Mouse (Mus musculus) midbrain, embryonic 15.5 days (tissue): ENCODE data around the gene Syt9. TPM values are rescaled to one million over a fixed set of nuclear protein-coding genes. Genes with fewer than 3 reads are reported as not detected.

Experiments
- ATAC-seq: fragments of 200-750 bp; cut with Nextera tagmentation; replicated peaks from 2 replicates; pipeline ENCODE4 v1.8.0; 2017; ENCODE audit warnings: moderate TSS enrichment
- H3K27ac ChIP-seq: fragments of 300-500 bp; sonication (generic); 2 replicates; pipeline ENCODE4 v1.5.1; 2015; ENCODE audit warnings: mild to moderate bottlenecking, inconsistent platforms
- H3K27me3 ChIP-seq: fragments of 300-500 bp; sonication (generic); replicated peaks from 2 replicates; pipeline ENCODE4 v1.6.1; 2015; ENCODE audit warnings: inconsistent platforms
- H3K36me3 ChIP-seq: fragments of 300-500 bp; sonication (generic); replicated peaks from 2 replicates; pipeline ENCODE4 v1.6.1; 2015; ENCODE audit warnings: inconsistent platforms
- H3K4me1 ChIP-seq: fragments of 300-500 bp; sonication (generic); 2 replicates; pipeline ENCODE4 v1.6.1; 2015; ENCODE audit warnings: inconsistent platforms
- H3K4me2 ChIP-seq: fragments of 300-500 bp; sonication (generic); 2 replicates; pipeline ENCODE4 v1.6.1; 2015; ENCODE audit warnings: inconsistent platforms, mild to moderate bottlenecking, moderate library complexity
- H3K4me3 ChIP-seq: fragments of 300-500 bp; sonication (generic); 2 replicates; pipeline ENCODE4 v1.5.1; 2015; ENCODE audit warnings: mild to moderate bottlenecking, inconsistent platforms
- H3K9ac ChIP-seq: fragments of 300-500 bp; sonication (generic); 2 replicates; pipeline ENCODE4 v1.6.1; 2015; ENCODE audit warnings: mild to moderate bottlenecking, inconsistent platforms
- H3K9me3 ChIP-seq: fragments of 300-500 bp; sonication (generic); 2 replicates; pipeline ENCODE4 v1.6.1; 2016; ENCODE audit warnings: inconsistent platforms
- WGBS: fragments of 180-500 bp; shearing (Covaris S2); methylation state at CpG from one replicate; pipeline ENCODE4 v1.1.7; 2015; ENCODE audit warnings: mixed read lengths; 5-methylcytosine and 5-hydroxymethylcytosine counted together
- polyA plus RNA-seq: library from polyadenylated mRNA; unstranded; fragments of >200 nt; fragmentation: Nextera tagmentation; extraction: Ambion mirVana; gene quantifications from 2 replicates; pipeline ENCODE4 v1.2.1, GENCODE M21; 2015

The Syt9 gene
- polyA plus RNA-seq, 1 experiment from 2014 or later = 10.0 TPM

- H3K9me3 ChIP-seq = no peaks in the 10 kb centered on the region
- no peaks in the 10 kb centered on the region for H3K4me1 ChIP-seq
- no peaks in the 10 kb centered on the region for H3K36me3 ChIP-seq
- H3K4me3 ChIP-seq = no peak overlapping the region
- 8% methylated on average over 1 of the region's 1 CpGs for WGBS
- H3K27me3 ChIP-seq = no peaks in the 10 kb centered on the region
- H3K4me2 ChIP-seq = no peak overlapping the region
- ATAC-seq = peak; percentile 43; the same call in 1 of the 2 replicates
- no peak overlapping the region for H3K27ac ChIP-seq
- H3K9ac ChIP-seq = no peak overlapping the region
These were observed 155.8 kb downstream of the Syt9 start for GRCm38 (mm10) chr7:107526299-107526698.

DNA sequence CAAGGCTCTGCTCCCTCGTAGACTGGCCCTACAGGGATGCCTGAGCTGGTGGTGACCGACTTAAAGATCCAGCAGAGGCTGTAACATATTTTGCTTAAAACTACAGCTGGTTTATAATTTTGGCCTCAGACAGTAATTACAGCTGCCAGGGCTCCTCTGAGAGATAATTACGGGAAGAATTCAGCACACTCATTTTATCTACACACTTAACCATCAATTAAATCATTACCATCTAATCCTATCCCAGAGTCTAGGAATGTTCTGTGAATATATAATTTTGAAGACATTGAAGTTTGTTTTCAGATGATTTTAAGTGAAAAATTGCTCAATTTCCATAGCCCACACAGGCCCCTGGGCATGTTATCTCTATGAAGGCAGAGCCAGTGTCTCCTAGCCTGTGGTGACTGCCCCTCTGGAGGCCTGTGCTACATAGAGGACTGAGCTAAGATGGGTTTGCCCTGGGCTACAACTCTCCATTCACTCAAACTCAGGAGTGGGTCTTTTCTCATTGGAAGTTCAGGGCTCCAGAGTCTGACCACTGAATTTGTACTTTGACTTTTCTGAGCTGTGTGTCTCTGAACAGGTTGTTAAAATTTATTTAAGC lies 157.7 kb downstream of the Syt9 start:
- Histone ChIP-seq H3K4me2 (no peak overlapping the region), H3K27me3 (no peaks in the 10 kb centered on the region), H3K9ac (no peak overlapping the region), H3K36me3 (no peaks in the 10 kb centered on the region), H3K4me1 (no peaks in the 10 kb centered on the region), H3K27ac (0 out of 2 replicates have a peak overlapping the region, but pooled peaks have one; percentile 5), H3K4me3 (no peak overlapping the region), H3K9me3 (no peaks in the 10 kb centered on the region)
- peak; percentile 65 for ATAC-seq
- 66% methylated on average over 3 of the region's 3 CpGs for WGBS

- H3K4me1 ChIP-seq = no peaks in the 10 kb centered on the region
- H3K4me3 ChIP-seq = no peak overlapping the region
- no peaks in the 10 kb centered on the region for H3K9me3 ChIP-seq
- 75% methylated on average over 5 of the region's 5 CpGs for WGBS
- H3K36me3 ChIP-seq = no peaks in the 10 kb centered on the region
- H3K4me2 ChIP-seq = no peak overlapping the region
- no peak overlapping the region for H3K9ac ChIP-seq
- no peaks in the 10 kb centered on the region for H3K27me3 ChIP-seq
- no peak overlapping the region for H3K27ac ChIP-seq
- ATAC-seq = no peak
These were observed 158.8 kb downstream of the Syt9 start for GRCm38 (mm10) chr7:107529364-107529763.

DNA sequence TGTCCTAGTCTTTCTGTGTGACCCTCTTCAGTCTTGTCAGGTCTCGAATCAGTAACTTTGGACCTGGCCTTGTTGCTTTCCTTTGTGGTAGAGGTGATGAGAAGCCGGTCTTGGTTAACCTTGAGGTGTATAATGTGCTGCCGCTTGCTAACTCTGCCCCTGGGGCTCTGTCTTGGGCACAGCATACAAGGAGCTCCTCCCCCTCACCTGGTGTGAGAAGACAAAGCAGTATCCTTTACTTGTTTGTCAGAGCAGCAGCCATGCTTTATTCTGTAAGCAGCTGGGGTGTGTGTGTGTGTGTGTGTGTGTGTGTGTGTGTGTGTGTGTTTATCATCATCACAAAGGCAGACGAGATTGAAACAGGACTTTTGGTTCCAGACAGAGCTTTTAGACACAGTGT lies 164.8 kb downstream of the Syt9 start:
- WGBS = 79% methylated on average over 4 of the region's 4 CpGs
- H3K36me3 ChIP-seq = no peaks in the 10 kb centered on the region
- no peaks in the 10 kb centered on the region for H3K9me3 ChIP-seq
- no peaks in the 10 kb centered on the region for H3K27me3 ChIP-seq
- H3K4me1 ChIP-seq = no peaks in the 10 kb centered on the region
- H3K4me3 ChIP-seq = no peak overlapping the region
- H3K9ac ChIP-seq = no peak overlapping the region
- no peak for ATAC-seq
- H3K27ac ChIP-seq = no peak overlapping the region
- H3K4me2 ChIP-seq = no peak overlapping the region

DNA sequence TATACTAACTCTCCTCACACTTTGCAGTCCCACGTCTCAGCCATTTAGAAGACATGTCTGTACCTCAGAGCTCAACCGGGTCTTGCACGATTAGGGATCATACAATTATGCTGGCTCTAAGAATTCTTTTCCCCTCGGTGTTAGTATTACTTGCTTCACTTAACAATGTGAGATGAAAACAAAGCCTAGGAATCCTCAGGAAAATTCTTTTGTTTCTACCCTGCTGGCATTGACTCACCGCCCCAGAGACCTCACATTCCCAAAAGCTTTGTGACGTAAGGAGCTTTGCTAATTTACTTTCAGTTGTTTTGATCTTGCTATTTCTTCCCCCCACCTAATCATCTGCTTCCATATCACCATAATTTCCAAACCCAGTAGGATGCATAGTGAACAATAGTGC lies 166.0 kb downstream of the Syt9 start:
- no peak for ATAC-seq
- WGBS = 40% methylated on average over 6 of the region's 6 CpGs
- Histone ChIP-seq H3K27me3 (no peaks in the 10 kb centered on the region), H3K36me3 (no peaks in the 10 kb centered on the region), H3K4me1 (no peaks in the 10 kb centered on the region), H3K4me3 (no peak overlapping the region), H3K9me3 (no peaks in the 10 kb centered on the region), H3K9ac (no peak overlapping the region), H3K27ac (no peak overlapping the region), H3K4me2 (no peak overlapping the region)

DNA sequence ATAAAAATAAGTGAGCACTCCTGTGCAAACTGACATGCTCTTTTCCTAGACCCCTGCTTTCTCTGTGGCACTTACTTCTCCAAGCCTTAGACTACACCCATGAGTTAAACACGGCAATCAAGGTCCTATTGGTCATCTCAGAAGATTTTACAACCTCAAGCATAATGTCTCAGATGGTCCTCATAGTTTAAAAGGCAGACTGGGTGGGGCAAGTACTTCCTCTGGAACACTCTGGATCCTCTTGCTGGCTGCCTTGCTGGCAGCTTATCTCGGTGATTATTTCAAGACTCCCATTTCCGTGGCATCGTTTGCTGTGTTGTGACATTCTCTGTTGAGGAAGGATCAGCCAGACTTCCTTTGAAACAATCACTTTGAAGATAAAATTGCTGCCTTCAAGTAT lies 169.5 kb downstream of the Syt9 start:
- Histone ChIP-seq H3K27ac (no peak overlapping the region), H3K9ac (no peak overlapping the region), H3K9me3 (no peaks in the 10 kb centered on the region), H3K4me1 (no peaks in the 10 kb centered on the region), H3K27me3 (no peaks in the 10 kb centered on the region), H3K4me2 (no peak overlapping the region), H3K4me3 (no peak overlapping the region), H3K36me3 (no peaks in the 10 kb centered on the region)
- ATAC-seq = no peak
- WGBS = 71% methylated on average over 4 of the region's 4 CpGs

- H3K4me2 ChIP-seq = no peak overlapping the region
- H3K27ac ChIP-seq = no peak overlapping the region
- H3K27me3 ChIP-seq = no peaks in the 10 kb centered on the region
- no peaks in the 10 kb centered on the region for H3K36me3 ChIP-seq
- ATAC-seq = no peak
- H3K9me3 ChIP-seq = no peaks in the 10 kb centered on the region
- H3K9ac ChIP-seq = no peak overlapping the region
- H3K4me3 ChIP-seq = no peak overlapping the region
- H3K4me1 ChIP-seq = no peaks in the 10 kb centered on the region
- WGBS = 71% methylated on average over 1 of the region's 1 CpGs
These were observed 174.5 kb downstream of the Syt9 start for GRCm38 (mm10) chr7:107545011-107545410.

- no peak for ATAC-seq
- H3K27me3 ChIP-seq = no peaks in the 10 kb centered on the region
- 94% methylated on average over 3 of the region's 3 CpGs for WGBS
- H3K4me1 ChIP-seq = no peaks in the 10 kb centered on the region
- no peaks in the 10 kb centered on the region for H3K36me3 ChIP-seq
- no peak overlapping the region for H3K9ac ChIP-seq
- H3K4me2 ChIP-seq = no peak overlapping the region
- H3K4me3 ChIP-seq = no peak overlapping the region
- H3K9me3 ChIP-seq = no peaks in the 10 kb centered on the region
- no peak overlapping the region for H3K27ac ChIP-seq
These were observed 177.3 kb downstream of the Syt9 start for GRCm38 (mm10) chr7:107547872-107548271.

DNA sequence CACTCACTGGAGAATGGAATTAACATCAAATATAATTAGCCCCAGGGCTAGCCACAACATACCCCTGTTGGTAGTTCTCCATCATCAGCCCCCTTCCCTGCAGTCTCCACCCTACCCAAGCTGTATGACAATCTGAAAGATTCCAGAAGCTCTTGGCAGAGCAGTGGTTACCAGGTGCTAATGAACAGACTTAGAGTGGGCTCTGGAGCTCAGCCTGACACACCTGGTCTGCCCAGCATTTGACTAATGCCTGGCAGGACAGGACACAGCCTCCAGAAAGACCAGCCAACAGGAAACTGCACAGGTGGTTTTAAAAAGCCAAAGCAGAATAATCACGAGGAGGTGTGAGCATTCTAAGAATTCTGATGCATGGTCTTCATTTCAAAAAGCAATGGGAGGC lies 182.9 kb downstream of the Syt9 start:
- WGBS = 84% methylated on average over 1 of the region's 1 CpGs
- Histone ChIP-seq H3K27ac (no peak overlapping the region), H3K4me1 (no peaks in the 10 kb centered on the region), H3K27me3 (no peaks in the 10 kb centered on the region), H3K36me3 (no peaks in the 10 kb centered on the region), H3K9me3 (no peaks in the 10 kb centered on the region), H3K4me2 (no peak overlapping the region), H3K9ac (no peak overlapping the region), H3K4me3 (no peak overlapping the region)
- no peak for ATAC-seq

- no peaks in the 10 kb centered on the region for H3K36me3 ChIP-seq
- no peak overlapping the region for H3K4me2 ChIP-seq
- no peak overlapping the region for H3K9ac ChIP-seq
- no peak overlapping the region for H3K4me3 ChIP-seq
- no peak overlapping the region for H3K27ac ChIP-seq
- H3K4me1 ChIP-seq = no peaks in the 10 kb centered on the region
- WGBS = 87% methylated on average over 3 of the region's 3 CpGs
- no peaks in the 10 kb centered on the region for H3K27me3 ChIP-seq
- ATAC-seq = no peak
- no peaks in the 10 kb centered on the region for H3K9me3 ChIP-seq
These were observed 185.4 kb downstream of the Syt9 start for GRCm38 (mm10) chr7:107555906-107556305.

GRCm38 (mm10) chr7:107560675-107561074 lies 190.1 kb downstream of the Syt9 start:
- Histone ChIP-seq H3K36me3 (no peaks in the 10 kb centered on the region), H3K27me3 (no peaks in the 10 kb centered on the region), H3K4me3 (no peak overlapping the region), H3K9me3 (no peaks in the 10 kb centered on the region), H3K4me1 (no peaks in the 10 kb centered on the region), H3K4me2 (no peak overlapping the region), H3K27ac (no peak overlapping the region), H3K9ac (no peak overlapping the region)
- ATAC-seq = no peak
- WGBS = 75% methylated on average over 2 of the region's 2 CpGs

- Histone ChIP-seq H3K4me1 (no peaks in the 10 kb centered on the region), H3K27ac (no peak overlapping the region), H3K9ac (no peak overlapping the region), H3K4me3 (no peak overlapping the region), H3K9me3 (no peaks in the 10 kb centered on the region), H3K27me3 (no peaks in the 10 kb centered on the region), H3K4me2 (no peak overlapping the region), H3K36me3 (no peaks in the 10 kb centered on the region)
- ATAC-seq = no peak
- WGBS = 84% methylated on average over 3 of the region's 3 CpGs
These were observed 191.1 kb downstream of the Syt9 start for GRCm38 (mm10) chr7:107561584-107561983.

DNA sequence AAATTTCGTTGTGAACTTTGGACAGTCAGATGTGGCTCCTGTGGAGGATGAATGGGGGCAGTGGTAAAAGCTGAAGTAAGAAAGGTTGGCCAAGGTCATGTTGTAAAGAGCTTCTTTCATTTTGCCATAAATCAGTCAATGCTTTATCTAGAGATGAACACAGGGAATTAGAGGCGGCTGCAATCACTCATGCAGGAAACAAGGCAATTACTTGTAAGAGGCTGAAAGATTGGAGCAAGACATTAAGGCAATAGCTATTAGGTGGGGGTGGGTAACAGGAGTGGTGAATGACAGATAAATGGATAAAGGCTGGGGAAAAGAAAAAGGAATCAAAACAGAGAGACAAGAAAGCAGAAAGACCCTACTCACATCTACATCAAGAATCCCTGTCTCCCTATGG lies 193.2 kb downstream of the Syt9 start:
- Histone ChIP-seq H3K27ac (no peak overlapping the region), H3K4me2 (no peak overlapping the region), H3K27me3 (no peaks in the 10 kb centered on the region), H3K36me3 (no peaks in the 10 kb centered on the region), H3K4me3 (no peak overlapping the region), H3K4me1 (no peaks in the 10 kb centered on the region), H3K9ac (no peak overlapping the region), H3K9me3 (no peaks in the 10 kb centered on the region)
- 48% methylated on average over 2 of the region's 2 CpGs for WGBS
- ATAC-seq = no peak
